Mouse (Mus musculus): ENCODE results near the gene Fn3krp. TPM values are rescaled to one million over a fixed set of nuclear protein-coding genes. Genes with fewer than 3 reads are reported as not detected.

Gene Fn3krp
- 3.9 and 8.1 TPM in 2 replicates for polyA plus RNA-seq (2012; ENCODE audit: low replicate concordance)

GRCm38 (mm10) chr11:121420830-121421552 lies at the start of gene Fn3krp:
Gene Fn3krp, plus strand, starts transcription at chr11:121421401.

GRCm38 (mm10) chr11:121387750-121388553 lies 33.2 kb upstream of the Fn3krp start, which contains the start of gene Rab40b:
Gene Rab40b, minus strand, starts transcription at chr11:121388251.

GRCm38 (mm10) chr11:121434156-121435155 lies 13.3 kb downstream of the Fn3krp start, which contains the start of gene Fn3k:
Gene Fn3k, plus strand, starts transcription at chr11:121434913.

GRCm38 (mm10) chr11:121451753-121452635 lies 30.8 kb downstream of the Fn3krp start, which contains the start of gene Tbcd:
Gene Tbcd, plus strand, starts transcription at chr11:121451949.

Other genes starting within 250 kb of the Fn3krp start
- 8.8 and 18.1 TPM in 2 replicates for gene Hexdc, start 217.0 kb upstream of the Fn3krp start, polyA plus RNA-seq (2012; ENCODE audit: low replicate concordance)
- gene Ogfod3, start 216.7 kb upstream of the Fn3krp start, polyA plus RNA-seq (2012; ENCODE audit: low replicate concordance), result 7.4 and 9.2 TPM in 2 replicates
- 39.1 and 54.6 TPM in 2 replicates for gene Cybc1, start 192.1 kb upstream of the Fn3krp start, polyA plus RNA-seq (2012; ENCODE audit: low replicate concordance)
- gene Narf, start 184.1 kb upstream of the Fn3krp start, polyA plus RNA-seq (2012; ENCODE audit: low replicate concordance), result 2.8 and 9.0 TPM in 2 replicates
- gene Foxk2, start 161.4 kb upstream of the Fn3krp start, polyA plus RNA-seq (2012; ENCODE audit: low replicate concordance), result 17.4 and 25.8 TPM in 2 replicates
- gene Wdr45b, start 67.0 kb upstream of the Fn3krp start, polyA plus RNA-seq (2012; ENCODE audit: low replicate concordance), result 10.8 and 17.9 TPM in 2 replicates
- not detected in 2 replicates for gene Rab40b, start 33.1 kb upstream of the Fn3krp start, polyA plus RNA-seq (2012; ENCODE audit: low replicate concordance)
- gene Fn3k, start 13.5 kb downstream of the Fn3krp start, polyA plus RNA-seq (2012; ENCODE audit: low replicate concordance), result 0.13 and 4.7 TPM in 2 replicates
- gene Tbcd, start 30.5 kb downstream of the Fn3krp start, polyA plus RNA-seq (2012; ENCODE audit: low replicate concordance), result 4.0 and 4.1 TPM in 2 replicates
- 0.14 TPM in 1 of 2 replicates, not detected in the other for gene Zfp750, start 97.9 kb downstream of the Fn3krp start, polyA plus RNA-seq (2012; ENCODE audit: low replicate concordance)

All from hematopoietic multipotent progenitor cell, adult 10-12 weeks (in vitro differentiated cells).